Mouse (Mus musculus) gastrocnemius, adult 2 months (tissue): Measurements from ENCODE around the gene Tbr1. TPM values are rescaled to one million over a fixed set of nuclear protein-coding genes. Genes with fewer than 3 reads are reported as not detected.

Experiments used
- DNase-seq: peaks from one replicate; pipeline ENCODE4 v3.0.0; 2022
- H3K27ac ChIP-seq: fragments of 200-600 bp; 2 replicates; pipeline ENCODE4 v1.8.1; 2022; ENCODE audit warnings: mild to moderate bottlenecking
- H3K4me3 ChIP-seq: fragments of 200-600 bp; 2 replicates; pipeline ENCODE4 v1.8.1; 2022; ENCODE audit warnings: mild to moderate bottlenecking, moderate library complexity
- CTCF ChIP-seq: fragments of 200-600 bp; IDR thresholded peaks from 2 replicates; pipeline ENCODE4 v1.8.1; 2022; ENCODE audit warnings: antibody characterized with exemption, mild to moderate bottlenecking, moderate library complexity
- intact Hi-C: fragments of 180-260 bp; cut with DNase I; formaldehyde crosslinking; loops from one replicate; pipeline ENCODE4 v1.15.1; 2025
- microRNA-seq: library from miRNA; unstranded; fragments of <30 nt; microRNA quantifications from one replicate; pipeline ENCODE4 v1.2.0, GENCODE M21; 2021
- total RNA-seq, 2 experiments: library from RNA; stranded (reverse); gene quantifications; 2 replicates each; pipeline ENCODE4 v1.2.3; 2021

Tbr1 gene
- total RNA-seq, 2 experiments from 2014 or later: not detected

DNA sequence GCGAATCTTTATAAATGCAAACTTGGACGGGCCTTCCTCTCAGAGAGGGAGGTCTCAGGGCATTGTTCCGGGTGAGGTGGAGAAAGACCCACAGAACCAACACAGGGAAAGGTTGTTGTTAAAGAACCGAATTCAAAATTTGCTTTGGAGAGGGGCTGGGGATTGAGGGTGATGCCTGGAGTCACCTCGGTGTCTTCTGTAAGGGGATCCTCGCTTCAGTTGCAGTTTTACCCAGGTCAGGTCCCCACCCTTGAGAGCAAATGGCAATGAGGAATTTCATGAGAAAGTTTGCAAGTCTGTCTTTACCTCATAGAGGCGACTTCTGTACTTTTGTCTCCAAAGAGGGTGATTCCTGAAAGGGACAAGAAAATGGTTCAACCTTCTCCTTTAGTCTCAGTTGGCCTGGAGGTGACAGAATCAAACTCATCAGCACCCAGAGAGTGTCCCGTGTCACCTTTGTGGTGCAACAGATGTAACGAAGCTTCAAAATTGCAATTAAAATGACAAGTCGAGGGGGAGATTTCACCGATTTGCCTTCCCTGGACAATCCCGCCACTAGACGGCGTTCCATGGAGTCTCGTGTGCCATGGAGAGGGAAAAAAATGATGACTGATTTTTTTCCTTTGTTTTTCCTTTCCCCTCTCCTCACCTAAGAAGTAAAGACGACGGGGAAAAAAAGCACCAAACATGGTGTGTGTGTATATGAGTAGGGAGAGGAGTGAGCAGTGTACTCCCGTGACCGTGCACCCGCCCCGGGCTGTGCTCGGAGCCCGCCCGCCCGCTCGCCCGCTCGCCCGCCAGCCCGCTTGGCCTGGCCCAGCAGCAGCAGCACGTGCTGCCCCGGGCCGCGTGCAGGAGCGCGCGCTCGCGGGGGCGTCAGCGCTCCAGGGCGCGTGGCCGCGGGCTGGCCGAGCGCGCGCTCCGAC is 12.1 kb downstream of the Tbr1 start:
- peak; percentile 44 for DNase-seq
- Histone ChIP-seq H3K27ac (no peak overlapping the region), H3K4me3 (peak overlapping the region; percentile 64)
- intact Hi-C loops: loop anchor here (10.0 kb wide), 1 partner anchor 150 kb away; no protein-coding TSS in a partner anchor
- peak; percentile 51 for TF ChIP-seq CTCF

GRCm38 (mm10) chr2:61815583-61816313 is 13.0 kb downstream of the Tbr1 start:
- H3K27ac ChIP-seq: no peak overlapping the region
- TF ChIP-seq CTCF: no peak
- intact Hi-C loops: loop anchor here (10.0 kb wide), 1 partner anchor 151 kb away; no protein-coding TSS in a partner anchor
- peak; percentile 27 for DNase-seq
- peak overlapping the region; percentile 64 for H3K4me3 ChIP-seq

DNA sequence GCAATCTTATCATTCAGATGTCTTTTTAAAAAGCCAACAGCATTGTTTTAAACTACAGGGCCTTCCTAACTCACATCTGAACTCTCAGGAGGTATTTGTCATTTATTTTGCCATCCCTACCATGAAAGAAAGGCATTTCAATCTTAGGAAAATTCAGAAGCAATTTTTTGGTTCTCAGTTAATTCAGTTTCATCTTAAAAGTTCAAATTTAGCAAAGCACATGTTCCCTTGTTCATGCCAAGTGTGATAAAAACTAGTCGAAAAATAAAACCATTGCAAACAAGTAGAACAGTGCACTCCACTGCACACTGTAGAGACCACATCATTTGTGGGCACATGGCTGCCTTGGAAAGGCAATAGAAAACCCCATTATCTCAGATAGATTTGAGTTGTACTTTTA is 15.5 kb downstream of the Tbr1 start:
- Histone ChIP-seq H3K4me3 (no peak overlapping the region), H3K27ac (no peak overlapping the region)
- no peak for DNase-seq
- intact Hi-C loops: loop anchor here (10.0 kb wide), 1 partner anchor 153 kb away; no protein-coding TSS in a partner anchor
- TF ChIP-seq CTCF: no peak

DNA sequence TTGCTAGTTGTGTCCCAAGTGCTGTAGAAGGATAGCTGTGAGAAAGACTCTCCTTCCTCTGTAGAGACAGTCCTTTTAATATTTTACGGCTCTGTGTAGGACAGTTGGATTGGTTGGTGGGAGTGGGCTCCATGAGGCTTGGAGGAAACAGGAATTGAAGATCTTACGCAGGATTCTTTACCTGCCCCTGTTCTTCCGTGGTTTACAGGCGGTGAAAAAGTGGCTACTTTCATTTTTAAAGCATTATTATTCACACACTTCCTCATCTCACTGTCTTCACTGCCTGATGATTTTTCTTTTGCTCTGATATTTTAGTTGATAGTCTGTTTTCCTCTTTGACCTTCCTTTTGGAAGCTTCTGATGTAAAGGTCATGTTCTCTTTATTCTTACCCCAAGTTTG is 17.5 kb downstream of the Tbr1 start:
- no peak overlapping the region for H3K4me3 ChIP-seq
- H3K27ac ChIP-seq: no peak overlapping the region
- no peak for TF ChIP-seq CTCF
- no peak for DNase-seq
- intact Hi-C loops: no loop called here

- no peak for TF ChIP-seq CTCF
- DNase-seq: no peak
- intact Hi-C loops: no loop called here
- H3K4me3 ChIP-seq: no peak overlapping the region
- no peak overlapping the region for H3K27ac ChIP-seq
Measured at GRCm38 (mm10) chr2:61823426-61824140, 20.9 kb downstream of the Tbr1 start.

GRCm38 (mm10) chr2:61837243-61837806 is 34.6 kb downstream of the Tbr1 start:
- Histone ChIP-seq H3K4me3 (no peak overlapping the region), H3K27ac (no peak overlapping the region)
- TF ChIP-seq CTCF: no peak
- intact Hi-C loops: no loop called here
- DNase-seq: no peak

Small RNAs within 50 kb of the gene (microRNA-seq; reads per million reads assigned to microRNA genes)
- not detected for gene Gm22403

Other genes with a start within 250 kb of the Tbr1 start
- gene Tank, start 224.3 kb upstream of the Tbr1 start, total RNA-seq: 10 to 100 TPM; 15.6 to 17.8 TPM
- 10 to 100 TPM; 63.3 to 63.8 TPM for gene Psmd14, start 91.2 kb upstream of the Tbr1 start, total RNA-seq
- 1 to 10 TPM in 1 of 2 experiments, under 1 TPM in 1; 0.20 to 1.2 TPM for gene Slc4a10, start 243.5 kb downstream of the Tbr1 start, total RNA-seq